Mouse (Mus musculus): ENCODE results near the gene Ptprd. TPM values are rescaled to one million over a fixed set of nuclear protein-coding genes. Genes with fewer than 3 reads are reported as not detected.
A peak's percentile ranks its signal among the peaks of the same experiment; 100 is the strongest.

Ptprd gene
- polyA plus RNA-seq, 1 experiment from 2014 or later: 21.0 TPM

DNA sequence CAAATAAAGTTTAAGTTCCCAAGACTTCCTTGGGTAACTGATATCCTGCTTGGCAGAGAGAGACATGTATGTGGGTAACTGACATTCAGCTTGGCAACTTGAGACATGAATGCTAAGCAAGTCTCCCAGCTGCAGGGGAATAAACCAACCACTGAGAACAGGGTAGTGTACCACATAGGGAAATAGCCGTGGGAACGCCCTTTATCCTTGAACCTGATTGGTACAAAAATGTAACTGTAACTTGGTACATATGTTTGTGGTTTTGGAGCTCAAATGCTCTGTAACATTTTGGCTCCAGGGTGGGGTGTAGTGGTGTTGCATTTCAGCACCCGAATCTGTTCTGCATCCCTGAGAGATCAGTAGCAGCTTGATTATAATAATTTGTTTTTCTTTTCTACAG, 1444.8 kb downstream of the Ptprd start:
- no peaks in the 10 kb centered on the region for H3K27me3 ChIP-seq (ENCODE audit: control insufficient read depth, insufficient read depth, low read length)
- DNase-seq (ENCODE audit: low spot score): no peak
- no peak overlapping the region for H3K4me3 ChIP-seq (ENCODE audit: low read depth, low read length)
- ATAC-seq (ENCODE audit: insufficient number of reproducible peaks, low FRiP score, low TSS enrichment, low read depth): peak; percentile 72; the same call in 1 of the 2 replicates
- no peaks in the 10 kb centered on the region for H3K36me3 ChIP-seq (ENCODE audit: control insufficient read depth, insufficient read depth, low read length)
- H3K9ac ChIP-seq (ENCODE audit: low read length): no peak overlapping the region
- no peaks in the 10 kb centered on the region for H3K4me1 ChIP-seq (ENCODE audit: control insufficient read depth, insufficient read depth, low read length)
- 79% methylated on average over 3 of the region's 3 CpGs for WGBS
- no peaks in the 10 kb centered on the region for H3K9me3 ChIP-seq (ENCODE audit: control insufficient read depth, low read length)
- H3K4me2 ChIP-seq (ENCODE audit: low read depth, severe bottlenecking): no peak overlapping the region
- H3K27ac ChIP-seq (replicated peaks; ENCODE audit: low read depth, low read length): no peak overlapping the region

DNA sequence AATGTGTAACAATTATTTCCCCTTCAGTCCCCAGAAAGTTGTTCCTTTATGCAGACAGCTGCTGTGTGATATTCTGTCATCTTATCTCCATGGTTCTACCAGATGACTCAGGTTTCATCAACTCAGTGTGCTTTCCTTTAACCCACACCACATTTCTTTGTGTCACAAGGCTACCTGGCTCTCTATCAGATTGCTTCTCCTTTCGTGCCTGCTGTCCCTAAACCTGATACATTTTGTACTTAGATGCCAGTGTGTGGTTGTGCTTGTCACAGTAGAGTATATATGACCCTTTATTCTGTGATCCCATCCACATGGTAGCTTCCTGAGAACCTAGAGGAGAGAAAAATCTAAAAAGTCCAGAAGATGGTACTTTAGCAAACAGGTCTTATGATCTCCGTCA, 1445.3 kb downstream of the Ptprd start:
- H3K4me3 ChIP-seq (ENCODE audit: low read depth, low read length): no peak overlapping the region
- no peaks in the 10 kb centered on the region for H3K36me3 ChIP-seq (ENCODE audit: control insufficient read depth, insufficient read depth, low read length)
- no peak for ATAC-seq (ENCODE audit: insufficient number of reproducible peaks, low FRiP score, low TSS enrichment, low read depth)
- no peak for DNase-seq (ENCODE audit: low spot score)
- no peaks in the 10 kb centered on the region for H3K4me1 ChIP-seq (ENCODE audit: control insufficient read depth, insufficient read depth, low read length)
- H3K9me3 ChIP-seq (ENCODE audit: control insufficient read depth, low read length): no peaks in the 10 kb centered on the region
- H3K9ac ChIP-seq (ENCODE audit: low read length): no peak overlapping the region
- no peak overlapping the region for H3K27ac ChIP-seq (replicated peaks; ENCODE audit: low read depth, low read length)
- no peaks in the 10 kb centered on the region for H3K27me3 ChIP-seq (ENCODE audit: control insufficient read depth, insufficient read depth, low read length)
- 82% methylated on average over 2 of the region's 2 CpGs for WGBS
- H3K4me2 ChIP-seq (ENCODE audit: low read depth, severe bottlenecking): no peak overlapping the region

DNA sequence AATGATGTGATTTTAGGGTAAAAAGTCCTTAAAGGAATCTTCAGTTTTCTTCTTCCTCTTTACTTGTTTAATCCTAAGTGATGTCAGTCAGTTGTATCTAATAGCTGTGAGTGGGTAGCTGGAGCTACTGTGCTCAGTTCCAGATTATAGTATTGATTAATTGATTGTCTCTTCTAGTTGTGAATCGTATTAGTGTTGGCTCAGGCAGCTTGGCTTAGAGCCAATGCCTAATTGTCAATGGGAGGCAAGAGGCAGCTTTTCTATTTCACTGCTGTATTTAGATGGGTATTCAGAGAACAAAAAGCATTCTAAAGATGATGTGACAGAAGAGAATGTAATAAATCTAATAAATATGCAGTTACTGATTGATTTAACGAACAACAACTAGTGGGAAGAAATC, 1461.1 kb downstream of the Ptprd start:
- H3K9ac ChIP-seq (ENCODE audit: low read length): no peak overlapping the region
- H3K9me3 ChIP-seq (ENCODE audit: control insufficient read depth, low read length): no peaks in the 10 kb centered on the region
- no peak for ATAC-seq (ENCODE audit: insufficient number of reproducible peaks, low FRiP score, low TSS enrichment, low read depth)
- no peaks in the 10 kb centered on the region for H3K27me3 ChIP-seq (ENCODE audit: control insufficient read depth, insufficient read depth, low read length)
- H3K36me3 ChIP-seq (ENCODE audit: control insufficient read depth, insufficient read depth, low read length): no peaks in the 10 kb centered on the region
- no peak overlapping the region for H3K4me3 ChIP-seq (ENCODE audit: low read depth, low read length)
- no peak for DNase-seq (ENCODE audit: low spot score)
- H3K4me1 ChIP-seq (ENCODE audit: control insufficient read depth, insufficient read depth, low read length): no peaks in the 10 kb centered on the region
- H3K27ac ChIP-seq (replicated peaks; ENCODE audit: low read depth, low read length): no peak overlapping the region
- H3K4me2 ChIP-seq (ENCODE audit: low read depth, severe bottlenecking): no peak overlapping the region
- WGBS: 71% methylated on average over 2 of the region's 2 CpGs

DNA sequence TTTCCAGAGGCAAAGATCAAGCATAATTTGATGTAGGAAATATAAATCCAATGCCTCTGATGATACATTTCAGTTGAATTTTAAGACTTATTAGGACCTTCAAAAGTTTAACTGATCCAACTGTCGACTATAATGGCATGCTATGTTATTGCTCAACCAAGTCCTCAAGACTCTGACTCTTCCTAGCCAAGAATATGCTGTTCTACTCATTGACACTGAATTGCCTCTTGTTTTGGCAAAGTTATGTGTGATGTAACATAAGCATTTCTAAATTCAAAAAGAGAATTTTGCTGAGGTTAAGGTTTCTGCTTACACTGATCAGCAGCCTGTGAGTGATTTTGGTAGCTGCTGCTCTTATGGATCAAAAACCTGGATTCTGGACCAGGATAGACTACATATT, 1475.9 kb downstream of the Ptprd start:
- no peak overlapping the region for H3K4me3 ChIP-seq (ENCODE audit: low read depth, low read length)
- no peak overlapping the region for H3K4me2 ChIP-seq (ENCODE audit: low read depth, severe bottlenecking)
- H3K36me3 ChIP-seq (ENCODE audit: control insufficient read depth, insufficient read depth, low read length): no peaks in the 10 kb centered on the region
- H3K9me3 ChIP-seq (ENCODE audit: control insufficient read depth, low read length): no peaks in the 10 kb centered on the region
- no peak overlapping the region for H3K9ac ChIP-seq (ENCODE audit: low read length)
- 69% methylated on average over 1 of the region's 1 CpGs for WGBS
- ATAC-seq (ENCODE audit: insufficient number of reproducible peaks, low FRiP score, low TSS enrichment, low read depth): no peak
- no peak overlapping the region for H3K27ac ChIP-seq (replicated peaks; ENCODE audit: low read depth, low read length)
- H3K4me1 ChIP-seq (ENCODE audit: control insufficient read depth, insufficient read depth, low read length): no peaks in the 10 kb centered on the region
- H3K27me3 ChIP-seq (ENCODE audit: control insufficient read depth, insufficient read depth, low read length): no peaks in the 10 kb centered on the region
- no peak for DNase-seq (ENCODE audit: low spot score)

DNA sequence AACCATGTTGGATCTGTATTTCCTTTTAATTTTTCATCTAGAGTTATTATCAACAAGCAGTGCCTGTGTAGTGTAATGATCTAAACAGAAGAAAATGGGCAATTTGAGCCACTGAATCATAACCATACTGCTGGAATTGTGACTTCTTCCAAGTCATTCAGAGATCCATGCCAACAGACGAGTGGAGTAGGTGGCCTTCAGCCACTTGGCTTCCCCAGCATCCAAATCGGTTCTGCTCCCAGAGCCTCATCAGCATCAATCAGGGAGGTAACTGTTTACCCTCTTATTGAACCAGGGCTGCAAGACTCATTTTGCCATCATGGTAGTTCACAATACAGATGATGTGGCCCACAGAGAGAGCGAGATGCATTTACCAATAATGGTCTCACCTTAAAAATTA, 1536.0 kb downstream of the Ptprd start:
- ATAC-seq (ENCODE audit: insufficient number of reproducible peaks, low FRiP score, low TSS enrichment, low read depth) (no peak), DNase-seq (ENCODE audit: low spot score) (no peak)
- no peak overlapping the region for H3K9ac ChIP-seq (ENCODE audit: low read length)
- H3K9me3 ChIP-seq (ENCODE audit: control insufficient read depth, low read length): no peaks in the 10 kb centered on the region
- H3K4me3 ChIP-seq (ENCODE audit: low read depth, low read length): no peak overlapping the region
- no peak overlapping the region for H3K4me2 ChIP-seq (ENCODE audit: low read depth, severe bottlenecking)
- no peaks in the 10 kb centered on the region for H3K4me1 ChIP-seq (ENCODE audit: control insufficient read depth, insufficient read depth, low read length)
- 88% methylated on average over 3 of the region's 3 CpGs for WGBS
- no peaks in the 10 kb centered on the region for H3K36me3 ChIP-seq (ENCODE audit: control insufficient read depth, insufficient read depth, low read length)
- no peak overlapping the region for H3K27ac ChIP-seq (replicated peaks; ENCODE audit: low read depth, low read length)
- no peaks in the 10 kb centered on the region for H3K27me3 ChIP-seq (ENCODE audit: control insufficient read depth, insufficient read depth, low read length)

DNA sequence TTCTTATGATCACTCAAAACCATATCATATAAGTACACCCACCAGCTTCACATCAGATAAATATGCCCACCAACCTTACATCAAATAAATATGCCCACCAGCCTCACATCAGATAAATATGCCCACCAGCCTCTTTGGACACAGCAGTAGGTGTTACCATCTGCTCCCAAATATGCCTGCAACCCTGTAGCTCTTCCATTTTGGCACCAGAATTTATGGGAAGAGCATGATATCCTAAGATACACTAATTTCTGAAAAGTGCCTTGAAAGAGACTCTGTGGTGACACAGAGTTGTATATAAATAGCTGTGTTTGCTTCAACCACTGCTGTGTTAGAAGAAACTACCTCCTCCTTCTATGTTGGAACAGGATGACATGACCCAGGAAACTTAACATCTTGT, 1538.5 kb downstream of the Ptprd start:
- H3K27me3 ChIP-seq (ENCODE audit: control insufficient read depth, insufficient read depth, low read length): no peaks in the 10 kb centered on the region
- no peak overlapping the region for H3K27ac ChIP-seq (replicated peaks; ENCODE audit: low read depth, low read length)
- DNase-seq (ENCODE audit: low spot score) (no peak), ATAC-seq (ENCODE audit: insufficient number of reproducible peaks, low FRiP score, low TSS enrichment, low read depth) (no peak)
- H3K9me3 ChIP-seq (ENCODE audit: control insufficient read depth, low read length): no peaks in the 10 kb centered on the region
- H3K9ac ChIP-seq (ENCODE audit: low read length): no peak overlapping the region
- no peaks in the 10 kb centered on the region for H3K36me3 ChIP-seq (ENCODE audit: control insufficient read depth, insufficient read depth, low read length)
- no peak overlapping the region for H3K4me3 ChIP-seq (ENCODE audit: low read depth, low read length)
- no peak overlapping the region for H3K4me2 ChIP-seq (ENCODE audit: low read depth, severe bottlenecking)
- no peaks in the 10 kb centered on the region for H3K4me1 ChIP-seq (ENCODE audit: control insufficient read depth, insufficient read depth, low read length)

DNA sequence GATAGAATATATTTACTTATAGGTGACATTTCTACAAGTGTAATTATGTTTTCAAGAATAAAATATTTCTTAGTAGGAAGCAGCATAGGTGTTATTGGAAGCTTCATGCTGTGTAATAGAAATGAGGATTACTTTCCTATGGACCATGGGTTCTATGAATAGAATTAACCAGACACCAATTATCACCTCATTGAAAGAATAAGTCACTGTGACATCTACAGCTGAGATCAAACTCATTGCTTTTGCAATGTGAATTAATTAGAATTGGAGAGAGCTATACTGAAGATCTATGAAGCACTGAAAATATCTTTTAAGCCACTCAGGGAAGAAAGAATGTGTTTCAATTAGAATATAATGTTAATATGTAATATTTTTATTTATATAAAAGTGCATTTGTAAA, 1539.1 kb downstream of the Ptprd start:
- H3K4me2 ChIP-seq (ENCODE audit: low read depth, severe bottlenecking): no peak overlapping the region
- H3K4me3 ChIP-seq (ENCODE audit: low read depth, low read length): no peak overlapping the region
- H3K27me3 ChIP-seq (ENCODE audit: control insufficient read depth, insufficient read depth, low read length): no peaks in the 10 kb centered on the region
- DNase-seq (ENCODE audit: low spot score): no peak
- no peak overlapping the region for H3K27ac ChIP-seq (replicated peaks; ENCODE audit: low read depth, low read length)
- no peak for ATAC-seq (ENCODE audit: insufficient number of reproducible peaks, low FRiP score, low TSS enrichment, low read depth)
- no peak overlapping the region for H3K9ac ChIP-seq (ENCODE audit: low read length)
- no peaks in the 10 kb centered on the region for H3K9me3 ChIP-seq (ENCODE audit: control insufficient read depth, low read length)
- no peaks in the 10 kb centered on the region for H3K36me3 ChIP-seq (ENCODE audit: control insufficient read depth, insufficient read depth, low read length)
- no peaks in the 10 kb centered on the region for H3K4me1 ChIP-seq (ENCODE audit: control insufficient read depth, insufficient read depth, low read length)

DNA sequence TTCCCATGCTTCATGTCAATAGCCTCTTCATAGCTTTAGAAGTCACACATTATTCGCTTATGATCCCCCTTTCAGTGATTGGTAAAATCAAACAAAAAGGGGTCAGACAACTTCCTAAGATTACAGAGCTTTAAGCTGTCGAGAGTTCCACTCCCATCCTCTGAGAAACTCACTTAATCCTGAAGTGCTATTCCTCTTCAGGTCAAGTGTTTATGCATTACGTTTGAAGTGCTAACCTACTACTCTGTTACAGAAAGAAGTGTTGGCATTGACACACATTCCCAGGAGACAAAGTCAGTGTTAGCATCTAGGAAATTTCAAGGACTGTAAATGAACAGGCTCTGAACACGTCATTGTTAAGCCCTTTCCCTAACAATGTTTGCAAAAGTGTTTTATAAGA, 1550.0 kb downstream of the Ptprd start:
- Histone ChIP-seq H3K27ac (replicated peaks; ENCODE audit: low read depth, low read length) (no peak overlapping the region), H3K4me3 (ENCODE audit: low read depth, low read length) (no peak overlapping the region), H3K9me3 (ENCODE audit: control insufficient read depth, low read length) (no peaks in the 10 kb centered on the region), H3K27me3 (ENCODE audit: control insufficient read depth, insufficient read depth, low read length) (no peaks in the 10 kb centered on the region), H3K36me3 (ENCODE audit: control insufficient read depth, insufficient read depth, low read length) (no peaks in the 10 kb centered on the region), H3K4me2 (ENCODE audit: low read depth, severe bottlenecking) (no peak overlapping the region), H3K9ac (ENCODE audit: low read length) (no peak overlapping the region), H3K4me1 (ENCODE audit: control insufficient read depth, insufficient read depth, low read length) (no peaks in the 10 kb centered on the region)
- WGBS: 65% methylated on average over 4 of the region's 4 CpGs
- DNase-seq (ENCODE audit: low spot score): no peak
- no peak for ATAC-seq (ENCODE audit: insufficient number of reproducible peaks, low FRiP score, low TSS enrichment, low read depth)

DNA sequence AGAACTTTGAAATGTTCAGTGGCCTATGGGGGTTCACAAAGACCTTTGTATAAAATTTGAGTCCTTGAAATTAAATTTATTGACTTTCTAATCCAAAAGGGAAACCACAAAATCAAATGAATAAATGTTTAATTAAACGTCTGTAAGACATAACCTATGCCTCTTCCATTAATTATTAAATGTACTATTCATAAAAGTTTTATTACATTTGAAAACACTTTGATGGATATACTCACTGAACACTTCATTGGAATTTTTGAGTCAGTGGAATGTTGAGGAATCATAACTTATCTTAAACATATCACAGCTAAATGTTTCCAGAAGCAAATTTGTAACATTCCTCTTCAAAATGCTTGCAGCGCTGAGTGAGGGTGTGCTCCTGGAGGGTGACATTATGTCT, 1551.6 kb downstream of the Ptprd start:
- Histone ChIP-seq H3K4me1 (ENCODE audit: control insufficient read depth, insufficient read depth, low read length) (no peaks in the 10 kb centered on the region), H3K36me3 (ENCODE audit: control insufficient read depth, insufficient read depth, low read length) (no peaks in the 10 kb centered on the region), H3K4me3 (ENCODE audit: low read depth, low read length) (no peak overlapping the region), H3K9me3 (ENCODE audit: control insufficient read depth, low read length) (no peaks in the 10 kb centered on the region), H3K9ac (ENCODE audit: low read length) (no peak overlapping the region), H3K27me3 (ENCODE audit: control insufficient read depth, insufficient read depth, low read length) (no peaks in the 10 kb centered on the region), H3K27ac (replicated peaks; ENCODE audit: low read depth, low read length) (no peak overlapping the region), H3K4me2 (ENCODE audit: low read depth, severe bottlenecking) (no peak overlapping the region)
- 76% methylated on average over 2 of the region's 2 CpGs for WGBS
- ATAC-seq (ENCODE audit: insufficient number of reproducible peaks, low FRiP score, low TSS enrichment, low read depth) (no peak), DNase-seq (ENCODE audit: low spot score) (no peak)
